Mouse (Mus musculus) embryonic facial prominence, embryonic 13.5 days (tissue): ENCODE data around the gene Amdhd1. TPM values are rescaled to one million over a fixed set of nuclear protein-coding genes. Genes with fewer than 3 reads are reported as not detected.
A peak's percentile ranks its signal among the peaks of the same experiment; 100 is the strongest.
"Not testable (repeated sequence)": the region's sequence is repeated elsewhere in the genome, so short reads cannot be mapped to it uniquely, and the experiment has no call there.

ENCODE experiments used
- ATAC-seq: fragments of 200-750 bp; cut with Nextera tagmentation; 2 replicates; pipeline ENCODE4 v1.8.0; 2017; ENCODE audit warnings: low read depth; ENCODE audit not compliant: insufficient number of reproducible peaks, insufficient read depth, low FRiP score, low TSS enrichment
- H3K27ac ChIP-seq: fragments of 300-500 bp; sonication (generic); 2 replicates; pipeline ENCODE4 v1.5.1; 2015; ENCODE audit warnings: moderate library complexity, mild to moderate bottlenecking, inconsistent platforms
- H3K27me3 ChIP-seq: fragments of 300-500 bp; sonication (generic); 2 replicates; pipeline ENCODE4 v1.6.1; 2015; ENCODE audit warnings: mild to moderate bottlenecking, inconsistent platforms
- H3K36me3 ChIP-seq: fragments of 300-500 bp; sonication (generic); 2 replicates; pipeline ENCODE4 v1.6.1; 2015; ENCODE audit warnings: mild to moderate bottlenecking, inconsistent platforms
- H3K4me1 ChIP-seq: fragments of 300-500 bp; sonication (generic); 2 replicates; pipeline ENCODE4 v1.6.1; 2015; ENCODE audit warnings: inconsistent platforms
- H3K4me2 ChIP-seq: fragments of 300-500 bp; sonication (generic); 2 replicates; pipeline ENCODE4 v1.6.1; 2015; ENCODE audit warnings: moderate library complexity, mild to moderate bottlenecking, inconsistent platforms
- H3K4me3 ChIP-seq: fragments of 300-500 bp; sonication (generic); 2 replicates; pipeline ENCODE4 v1.5.1; 2015; ENCODE audit warnings: mild to moderate bottlenecking, inconsistent platforms
- H3K9ac ChIP-seq: fragments of 300-500 bp; sonication (generic); 2 replicates; pipeline ENCODE4 v1.6.1; 2015; ENCODE audit warnings: mild to moderate bottlenecking, inconsistent platforms
- H3K9me3 ChIP-seq: fragments of 300-500 bp; sonication (generic); 2 replicates; pipeline ENCODE4 v1.6.1; 2016; ENCODE audit warnings: inconsistent platforms
- WGBS: fragments of 180-500 bp; shearing (Covaris S2); methylation state at CpG from one replicate; pipeline ENCODE4 v1.1.7; 2015; ENCODE audit warnings: mixed read lengths; 5-methylcytosine and 5-hydroxymethylcytosine counted together
- polyA plus RNA-seq: library from polyadenylated mRNA; unstranded; fragments of >200 nt; fragmentation: Nextera tagmentation; extraction: Ambion mirVana; gene quantifications from 2 replicates; pipeline ENCODE4 v1.2.1, GENCODE M21; 2015

Gene Amdhd1
- polyA plus RNA-seq, 1 experiment from 2014 or later: 0.21 TPM

- ATAC-seq: 0 out of 2 replicates have a peak, but pooled peaks have one; percentile 43
- H3K4me1 ChIP-seq: no peaks in the 10 kb centered on the region
- H3K9me3 ChIP-seq: no peaks in the 10 kb centered on the region
- H3K4me3 ChIP-seq: no peak overlapping the region
- 49% methylated on average over 9 of the region's 9 CpGs for WGBS
- H3K9ac ChIP-seq: no peak overlapping the region
- no peak overlapping the region for H3K27ac ChIP-seq
- no peak overlapping the region for H3K4me2 ChIP-seq
- H3K36me3 ChIP-seq: no peaks in the 10 kb centered on the region
- no peaks in the 10 kb centered on the region for H3K27me3 ChIP-seq
Measured at GRCm38 (mm10) chr10:93559786-93560185, 20.0 kb upstream of the Amdhd1 start.

DNA sequence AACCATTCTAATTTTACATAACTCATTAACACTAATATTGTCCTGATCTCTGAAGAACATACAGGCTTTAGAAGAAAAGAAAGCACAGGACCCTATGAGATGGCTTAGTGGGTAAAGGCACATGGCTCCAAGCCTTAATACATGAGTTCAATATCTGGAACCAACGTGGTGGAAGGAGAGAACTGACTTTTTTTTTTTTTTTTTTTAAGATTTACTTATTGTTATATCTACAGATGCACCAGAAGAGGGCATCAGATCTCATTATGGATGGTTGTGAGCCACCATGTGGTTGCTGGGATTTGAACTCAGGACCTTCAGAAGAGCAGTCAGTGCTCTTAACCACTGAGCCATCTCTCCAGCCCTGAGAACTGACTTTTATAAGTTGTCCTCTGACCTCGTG lies 18.1 kb upstream of the Amdhd1 start:
- H3K4me1 ChIP-seq, H3K27me3 ChIP-seq, H3K36me3 ChIP-seq, H3K27ac ChIP-seq, H3K4me3 ChIP-seq, H3K4me2 ChIP-seq, H3K9ac ChIP-seq, H3K9me3 ChIP-seq, ATAC-seq: not testable (repeated sequence)
- 65% methylated on average over 2 of the region's 2 CpGs for WGBS

GRCm38 (mm10) chr10:93552596-93552995 lies 12.8 kb upstream of the Amdhd1 start:
- no peak for ATAC-seq
- H3K36me3 ChIP-seq: no peaks in the 10 kb centered on the region
- H3K4me2 ChIP-seq: no peak overlapping the region
- H3K27ac ChIP-seq: no peak overlapping the region
- H3K4me1 ChIP-seq: peaks cover 9% of the 10 kb centered on the region; the same call in 1 of the 2 replicates
- 78% methylated on average over 8 of the region's 8 CpGs for WGBS
- H3K27me3 ChIP-seq: no peaks in the 10 kb centered on the region
- H3K9ac ChIP-seq: no peak overlapping the region
- H3K9me3 ChIP-seq: no peaks in the 10 kb centered on the region
- H3K4me3 ChIP-seq: no peak overlapping the region

GRCm38 (mm10) chr10:93549821-93550220 lies 10.0 kb upstream of the Amdhd1 start:
- no peak for ATAC-seq
- peaks cover 9% of the 10 kb centered on the region; the same call in 1 of the 2 replicates for H3K4me1 ChIP-seq
- peak overlapping the region; percentile 72 for H3K27ac ChIP-seq
- H3K9me3 ChIP-seq: no peaks in the 10 kb centered on the region
- H3K4me3 ChIP-seq: no peak overlapping the region
- no peaks in the 10 kb centered on the region for H3K27me3 ChIP-seq
- H3K36me3 ChIP-seq: no peaks in the 10 kb centered on the region
- H3K4me2 ChIP-seq: peak overlapping the region; percentile 9; the same call in 1 of the 2 replicates
- WGBS: 43% methylated on average over 10 of the region's 10 CpGs
- no peak overlapping the region for H3K9ac ChIP-seq

DNA sequence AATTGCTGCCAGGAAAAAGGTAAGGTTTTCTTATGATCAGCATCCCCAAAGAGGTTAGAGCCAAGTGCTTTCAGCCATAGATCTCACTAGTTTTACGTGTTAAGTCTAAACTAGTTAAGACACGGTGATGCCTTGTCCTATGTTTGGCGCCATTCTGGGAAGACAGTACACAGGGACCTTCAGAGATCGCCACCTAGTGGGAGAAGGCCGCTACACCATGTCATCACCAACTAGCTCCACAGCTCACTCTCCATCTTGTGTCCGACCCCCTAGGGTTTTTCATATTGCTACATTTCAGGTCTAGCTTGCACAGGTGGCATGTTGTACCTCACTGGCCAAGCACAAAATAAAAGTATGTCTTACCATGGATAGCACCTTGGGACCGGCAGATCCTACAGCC lies 9.2 kb upstream of the Amdhd1 start:
- H3K9ac ChIP-seq: no peak overlapping the region
- ATAC-seq: no peak
- H3K4me3 ChIP-seq: no peak overlapping the region
- no peaks in the 10 kb centered on the region for H3K9me3 ChIP-seq
- H3K27ac ChIP-seq: peak overlapping the region; percentile 72
- no peaks in the 10 kb centered on the region for H3K27me3 ChIP-seq
- no peaks in the 10 kb centered on the region for H3K36me3 ChIP-seq
- peaks cover 9% of the 10 kb centered on the region; the same call in 1 of the 2 replicates for H3K4me1 ChIP-seq
- H3K4me2 ChIP-seq: no peak overlapping the region
- WGBS: 10% methylated on average over 7 of the region's 7 CpGs

DNA sequence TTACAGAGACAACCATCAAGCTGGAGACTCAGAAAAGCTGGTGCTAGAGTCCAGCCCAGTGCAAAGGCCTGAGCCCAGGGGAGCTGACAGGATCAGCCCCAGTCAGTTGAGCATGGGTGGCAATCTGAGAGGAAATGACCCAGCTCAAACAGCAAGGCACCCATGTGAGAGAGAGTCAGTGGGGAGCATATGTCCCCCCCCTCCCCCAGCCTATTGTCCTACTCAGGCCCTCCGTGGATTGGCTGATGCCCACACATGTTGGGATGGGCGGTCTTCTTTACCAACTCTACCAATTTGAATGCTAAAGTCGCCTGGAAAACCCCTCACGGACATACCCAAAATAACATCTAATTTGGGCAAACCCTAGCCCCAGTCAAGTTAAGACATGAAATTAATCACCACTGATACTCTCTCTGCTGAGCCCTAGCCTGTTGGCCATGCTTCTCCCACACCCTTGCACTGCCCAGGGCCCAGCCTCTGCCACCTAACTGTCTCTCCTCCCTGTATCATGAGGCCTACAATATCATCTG lies 8.0 kb upstream of the Amdhd1 start:
- Histone ChIP-seq H3K27me3 (no peaks in the 10 kb centered on the region), H3K36me3 (no peaks in the 10 kb centered on the region), H3K27ac (no peak overlapping the region), H3K4me3 (no peak overlapping the region), H3K9ac (no peak overlapping the region), H3K4me2 (no peak overlapping the region), H3K9me3 (no peaks in the 10 kb centered on the region), H3K4me1 (peaks cover 9% of the 10 kb centered on the region; the same call in 1 of the 2 replicates)
- WGBS: 88% methylated on average over 4 of the region's 4 CpGs
- ATAC-seq: no peak

DNA sequence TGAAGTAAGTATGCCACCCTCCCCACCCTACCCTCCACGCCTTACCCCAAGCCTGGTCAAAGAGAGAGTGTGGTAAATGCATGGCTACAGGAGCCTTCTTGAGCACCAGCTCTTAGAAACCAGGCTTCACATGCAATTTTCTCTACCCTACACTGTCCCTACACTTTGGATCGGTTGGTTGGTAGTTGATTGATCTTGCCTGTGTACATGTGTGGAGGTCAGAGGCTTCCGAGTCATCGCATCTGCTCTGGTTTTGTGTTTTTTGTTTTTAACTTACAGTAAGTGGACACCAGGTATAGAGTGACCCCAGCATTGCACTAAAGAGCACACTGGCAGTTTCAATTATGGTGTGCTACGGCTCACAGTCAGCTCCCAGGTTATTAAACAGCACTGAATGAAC lies 4.3 kb upstream of the Amdhd1 start:
- ATAC-seq: no peak
- no peak overlapping the region for H3K4me2 ChIP-seq
- H3K9ac ChIP-seq: no peak overlapping the region
- peaks cover 5% of the 10 kb centered on the region; the same call in 1 of the 2 replicates for H3K27me3 ChIP-seq
- no peaks in the 10 kb centered on the region for H3K9me3 ChIP-seq
- no peaks in the 10 kb centered on the region for H3K36me3 ChIP-seq
- no peak overlapping the region for H3K4me3 ChIP-seq
- H3K27ac ChIP-seq: no peak overlapping the region
- peaks cover 16% of the 10 kb centered on the region; the same call in 1 of the 2 replicates for H3K4me1 ChIP-seq
- WGBS: 61% methylated on average over 5 of the region's 5 CpGs

DNA sequence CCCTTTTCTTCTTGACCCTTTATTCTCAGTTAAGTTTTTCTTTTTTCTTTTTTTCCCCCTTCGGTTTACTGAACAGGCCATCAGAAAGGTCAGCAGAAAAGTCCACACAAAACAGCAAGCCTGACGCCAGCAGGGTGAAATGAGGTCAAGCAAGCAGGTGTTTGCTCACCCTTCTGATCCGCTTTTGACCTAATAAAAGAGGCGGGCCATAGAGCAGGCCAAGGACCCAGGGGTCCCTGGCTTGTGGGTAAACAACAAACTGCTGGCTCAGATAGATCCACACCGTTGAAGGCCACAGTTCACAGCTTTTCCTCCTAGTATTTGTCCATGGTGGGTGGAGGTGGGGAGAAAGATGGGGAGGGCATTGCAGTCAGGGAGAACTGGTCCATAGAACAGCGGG lies 3.3 kb upstream of the Amdhd1 start:
- no peak for ATAC-seq
- Histone ChIP-seq H3K4me3 (no peak overlapping the region), H3K4me2 (no peak overlapping the region), H3K27me3 (peaks cover 5% of the 10 kb centered on the region; the same call in 1 of the 2 replicates), H3K27ac (no peak overlapping the region), H3K9ac (no peak overlapping the region), H3K36me3 (no peaks in the 10 kb centered on the region), H3K9me3 (no peaks in the 10 kb centered on the region), H3K4me1 (peaks cover 12% of the 10 kb centered on the region; the same call in 1 of the 2 replicates)
- 76% methylated on average over 6 of the region's 6 CpGs for WGBS

- Histone ChIP-seq H3K4me3 (no peak overlapping the region), H3K9me3 (no peaks in the 10 kb centered on the region), H3K4me1 (peaks cover 12% of the 10 kb centered on the region; the same call in 1 of the 2 replicates), H3K27ac (no peak overlapping the region), H3K9ac (no peak overlapping the region), H3K27me3 (peaks cover 9% of the 10 kb centered on the region), H3K4me2 (no peak overlapping the region), H3K36me3 (no peaks in the 10 kb centered on the region)
- WGBS: 49% methylated on average over 4 of the region's 4 CpGs
- ATAC-seq: no peak
Measured at GRCm38 (mm10) chr10:93542356-93542755, 2.5 kb upstream of the Amdhd1 start.

DNA sequence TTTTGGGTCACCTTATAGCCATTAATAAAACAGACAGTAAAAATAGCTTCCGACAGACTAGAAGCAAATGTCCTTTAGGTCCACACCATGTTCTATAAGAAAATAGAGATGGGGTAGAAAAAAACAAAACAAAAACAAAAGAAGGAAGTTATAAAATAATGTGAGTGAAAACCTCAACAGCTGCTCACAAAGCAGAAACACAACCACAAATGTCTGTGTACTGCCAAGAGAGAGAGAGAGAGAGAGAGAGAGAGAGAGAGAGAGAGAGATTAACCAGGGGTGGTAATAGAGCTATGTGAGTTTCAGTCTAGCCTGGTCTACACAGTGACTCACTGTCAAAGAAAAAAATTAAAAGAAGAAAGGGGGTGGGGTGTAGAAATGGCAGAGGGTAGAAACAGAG lies 1.8 kb upstream of the Amdhd1 start:
- Histone ChIP-seq H3K9ac (no peak overlapping the region), H3K4me3 (no peak overlapping the region), H3K9me3 (no peaks in the 10 kb centered on the region), H3K27me3 (peaks cover 12% of the 10 kb centered on the region), H3K4me1 (peaks cover 12% of the 10 kb centered on the region; the same call in 1 of the 2 replicates), H3K4me2 (no peak overlapping the region), H3K27ac (no peak overlapping the region), H3K36me3 (no peaks in the 10 kb centered on the region)
- 83% methylated on average over 1 of the region's 1 CpGs for WGBS
- ATAC-seq: no peak

GRCm38 (mm10) chr10:93540431-93541210 lies 788 bp upstream of the Amdhd1 start, which contains the start of gene Ccdc38:
Gene Ccdc38 (plus strand): TSS chr10:93540632.
- Histone ChIP-seq H3K4me1 (peaks cover 12% of the 10 kb centered on the region; the same call in 1 of the 2 replicates), H3K4me2 (peak within 1 kb of the TSS; percentile 80), H3K4me3 (peak within 1 kb of the TSS; percentile 46), H3K36me3 (no peaks in the 10 kb centered on the region), H3K27me3 (peaks cover 17% of the 10 kb centered on the region), H3K9ac (peak within 1 kb of the TSS; percentile 63), H3K9me3 (no peaks in the 10 kb centered on the region), H3K27ac (no peak within 1 kb of the TSS)
- WGBS: 58% methylated on average over 17 of the region's 17 CpGs
- ATAC-seq: no peak

GRCm38 (mm10) chr10:93538818-93539217 lies 1.0 kb downstream of the Amdhd1 start:
- Histone ChIP-seq H3K4me2 (no peak overlapping the region), H3K27ac (no peak overlapping the region), H3K36me3 (no peaks in the 10 kb centered on the region), H3K9me3 (no peaks in the 10 kb centered on the region), H3K4me3 (no peak overlapping the region), H3K9ac (no peak overlapping the region), H3K27me3 (peaks cover 32% of the 10 kb centered on the region), H3K4me1 (peaks cover 16% of the 10 kb centered on the region; the same call in 1 of the 2 replicates)
- no peak for ATAC-seq
- WGBS: 73% methylated on average over 6 of the region's 6 CpGs
